Mouse (Mus musculus): ENCODE results near the gene Fndc8. TPM values are rescaled to one million over a fixed set of nuclear protein-coding genes. Genes with fewer than 3 reads are reported as not detected.

The Fndc8 gene
- polyA plus RNA-seq, 1 experiment from 2014 or later = 0.23 TPM

GRCm38 (mm10) chr11:82899720-82900119 is 7.8 kb downstream of the Fndc8 start:
- no peaks in the 10 kb centered on the region for H3K9me3 ChIP-seq
- no peak overlapping the region for H3K9ac ChIP-seq (replicated peaks)
- H3K27me3 ChIP-seq = no peaks in the 10 kb centered on the region
- WGBS = 96% methylated on average over 5 of the region's 5 CpGs
- no peak for ATAC-seq (replicated peaks)
- H3K4me2 ChIP-seq (replicated peaks) = no peak overlapping the region
- H3K27ac ChIP-seq (replicated peaks) = no peak overlapping the region
- no peaks in the 10 kb centered on the region for H3K4me1 ChIP-seq
- no peak overlapping the region for H3K4me3 ChIP-seq
- H3K36me3 ChIP-seq = peaks cover 49% of the 10 kb centered on the region

DNA sequence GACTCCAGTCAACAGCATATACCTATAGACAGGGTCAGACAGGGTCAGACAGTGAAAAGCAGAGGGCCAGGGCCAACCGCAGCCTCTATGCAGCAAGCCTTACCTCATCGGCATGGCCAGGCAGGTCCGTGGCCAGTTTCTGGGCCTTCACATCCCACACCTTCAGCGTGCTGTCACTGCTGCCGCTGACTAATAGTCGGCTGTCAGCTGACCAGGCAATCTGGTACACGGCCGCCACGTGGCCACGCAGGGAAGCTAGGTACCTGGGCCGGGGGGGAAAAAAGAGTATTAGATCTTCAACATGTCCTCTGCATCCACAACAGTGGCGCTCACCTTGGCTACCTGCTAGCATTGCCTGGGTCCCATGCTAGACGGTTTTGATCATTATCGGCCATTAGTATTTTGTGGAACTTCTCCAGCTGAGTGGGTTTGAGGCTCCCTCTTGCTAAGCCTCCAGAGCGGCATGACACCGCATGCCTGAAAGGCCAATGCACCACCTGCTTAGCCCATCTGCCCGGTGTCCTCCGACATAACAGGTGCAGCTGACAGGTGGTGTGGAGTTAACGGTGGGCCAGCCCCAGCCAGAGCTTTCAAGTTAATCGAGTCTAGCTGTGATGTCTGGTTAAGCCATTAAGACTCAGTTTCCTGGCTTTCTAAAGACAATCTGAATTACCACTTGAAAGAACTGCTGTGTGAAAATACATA is 9.8 kb downstream of the Fndc8 start:
- Histone ChIP-seq H3K9me3 (no peaks in the 10 kb centered on the region), H3K4me1 (no peaks in the 10 kb centered on the region), H3K4me2 (replicated peaks) (no peak overlapping the region), H3K27me3 (no peaks in the 10 kb centered on the region), H3K36me3 (peaks cover 58% of the 10 kb centered on the region), H3K9ac (replicated peaks) (no peak overlapping the region), H3K27ac (replicated peaks) (no peak overlapping the region), H3K4me3 (no peak overlapping the region)
- no peak for ATAC-seq (replicated peaks)
- WGBS = 94% methylated on average over 20 of the region's 20 CpGs

DNA sequence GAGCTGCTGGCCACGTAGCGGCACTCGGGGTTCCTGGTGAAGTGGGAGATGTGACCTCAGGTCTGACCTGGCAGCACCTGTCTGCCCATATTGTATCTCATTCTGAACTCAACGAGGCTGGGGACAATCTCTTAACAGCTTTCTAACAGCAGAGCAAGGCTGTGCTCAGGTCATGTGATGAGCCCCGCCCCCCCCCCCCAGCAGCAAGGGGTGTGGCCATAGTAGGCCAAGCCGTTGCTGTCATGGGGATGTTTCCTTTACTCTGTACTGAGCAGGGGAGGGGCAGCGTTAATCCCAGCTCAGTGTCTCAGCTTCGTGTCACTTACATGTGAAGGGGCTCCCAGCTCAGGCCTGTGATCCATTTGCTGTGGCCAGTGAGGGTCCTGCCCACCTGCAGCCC is 13.0 kb downstream of the Fndc8 start:
- Histone ChIP-seq H3K9ac (replicated peaks) (no peak overlapping the region), H3K27me3 (no peaks in the 10 kb centered on the region), H3K27ac (replicated peaks) (no peak overlapping the region), H3K9me3 (no peaks in the 10 kb centered on the region), H3K36me3 (peaks cover 48% of the 10 kb centered on the region), H3K4me2 (replicated peaks) (no peak overlapping the region), H3K4me1 (peaks cover 14% of the 10 kb centered on the region), H3K4me3 (no peak overlapping the region)
- ATAC-seq (replicated peaks) = no peak
- 71% methylated on average over 8 of the region's 8 CpGs for WGBS

DNA sequence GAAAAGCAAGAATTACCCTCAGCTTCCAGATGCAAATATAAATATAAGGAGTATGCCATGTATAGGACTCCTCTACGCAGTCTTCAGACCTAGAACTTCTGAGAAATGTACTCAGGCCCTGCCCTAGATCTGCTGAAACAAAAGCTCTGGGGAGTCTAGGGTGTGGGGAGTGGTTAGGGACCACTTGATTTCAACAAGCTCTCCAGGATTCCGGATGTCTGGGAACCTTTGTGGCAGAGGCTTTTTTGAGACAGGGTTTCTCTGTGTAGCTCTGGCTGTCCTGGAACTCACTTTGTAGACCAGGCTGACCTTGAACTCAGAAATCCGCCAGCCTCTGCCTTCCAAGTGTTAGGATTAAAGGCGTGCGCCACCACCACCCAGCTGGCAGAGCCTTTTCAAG is 13.9 kb downstream of the Fndc8 start:
- 93% methylated on average over 5 of the region's 5 CpGs for WGBS
- no peak for ATAC-seq (replicated peaks)
- Histone ChIP-seq H3K4me1 (peaks cover 14% of the 10 kb centered on the region), H3K4me2 (replicated peaks) (no peak overlapping the region), H3K4me3 (no peak overlapping the region), H3K36me3 (peaks cover 39% of the 10 kb centered on the region), H3K9ac (replicated peaks) (no peak overlapping the region), H3K27ac (replicated peaks) (no peak overlapping the region), H3K27me3 (no peaks in the 10 kb centered on the region), H3K9me3 (no peaks in the 10 kb centered on the region)

GRCm38 (mm10) chr11:82907651-82908607 is 16.0 kb downstream of the Fndc8 start, which contains the start of gene Nle1:
Gene Nle1 (minus strand): TSS chr11:82908411.
- Histone ChIP-seq H3K27me3 (no peaks in the 10 kb centered on the region), H3K9me3 (no peaks in the 10 kb centered on the region), H3K27ac (replicated peaks) (no peak within 1 kb of the TSS; the same call in 1 of the 2 replicates), H3K4me1 (peaks cover 14% of the 10 kb centered on the region), H3K36me3 (peaks cover 26% of the 10 kb centered on the region), H3K4me2 (replicated peaks) (peak within 1 kb of the TSS; percentile 61), H3K9ac (replicated peaks) (peak within 1 kb of the TSS; percentile 82), H3K4me3 (peak within 1 kb of the TSS; percentile 90)
- 1% methylated on average over 73 of the region's 73 CpGs for WGBS
- ATAC-seq (replicated peaks) = peak; percentile 91

GRCm38 (mm10) chr11:82908608-82908989 is 16.7 kb downstream of the Fndc8 start:
- Histone ChIP-seq H3K9me3 (no peaks in the 10 kb centered on the region), H3K4me1 (peaks cover 14% of the 10 kb centered on the region), H3K27ac (replicated peaks) (no peak overlapping the region), H3K4me2 (replicated peaks) (peak overlapping the region; percentile 61), H3K4me3 (peak overlapping the region; percentile 90), H3K27me3 (no peaks in the 10 kb centered on the region), H3K36me3 (peaks cover 20% of the 10 kb centered on the region), H3K9ac (replicated peaks) (peak overlapping the region; percentile 82; the same call in 1 of the 2 replicates)
- 59% methylated on average over 10 of the region's 10 CpGs for WGBS
- ATAC-seq (replicated peaks) = peak; percentile 46

- Histone ChIP-seq H3K27me3 (no peaks in the 10 kb centered on the region), H3K4me1 (peaks cover 14% of the 10 kb centered on the region), H3K4me3 (no peak within 1 kb of the TSS), H3K36me3 (peaks cover 4% of the 10 kb centered on the region; the same call in 1 of the 2 replicates), H3K9ac (replicated peaks) (no peak within 1 kb of the TSS), H3K27ac (replicated peaks) (no peak within 1 kb of the TSS), H3K9me3 (no peaks in the 10 kb centered on the region), H3K4me2 (replicated peaks) (no peak within 1 kb of the TSS)
- WGBS = 89% methylated on average over 4 of the region's 4 CpGs
- no peak for ATAC-seq (replicated peaks)
Measured at GRCm38 (mm10) chr11:82910250-82910649, 18.3 kb downstream of the Fndc8 start, which contains the start of gene Unc45b. Gene Unc45b (plus strand): TSS chr11:82910550.

- Histone ChIP-seq H3K4me2 (replicated peaks) (no peak overlapping the region), H3K4me3 (no peak overlapping the region), H3K36me3 (no peaks in the 10 kb centered on the region), H3K9me3 (no peaks in the 10 kb centered on the region), H3K27ac (replicated peaks) (no peak overlapping the region), H3K4me1 (peaks cover 14% of the 10 kb centered on the region), H3K9ac (replicated peaks) (no peak overlapping the region), H3K27me3 (no peaks in the 10 kb centered on the region)
- no peak for ATAC-seq (replicated peaks)
- 91% methylated on average over 11 of the region's 11 CpGs for WGBS
Measured at GRCm38 (mm10) chr11:82910679-82911389, 18.9 kb downstream of the Fndc8 start.

DNA sequence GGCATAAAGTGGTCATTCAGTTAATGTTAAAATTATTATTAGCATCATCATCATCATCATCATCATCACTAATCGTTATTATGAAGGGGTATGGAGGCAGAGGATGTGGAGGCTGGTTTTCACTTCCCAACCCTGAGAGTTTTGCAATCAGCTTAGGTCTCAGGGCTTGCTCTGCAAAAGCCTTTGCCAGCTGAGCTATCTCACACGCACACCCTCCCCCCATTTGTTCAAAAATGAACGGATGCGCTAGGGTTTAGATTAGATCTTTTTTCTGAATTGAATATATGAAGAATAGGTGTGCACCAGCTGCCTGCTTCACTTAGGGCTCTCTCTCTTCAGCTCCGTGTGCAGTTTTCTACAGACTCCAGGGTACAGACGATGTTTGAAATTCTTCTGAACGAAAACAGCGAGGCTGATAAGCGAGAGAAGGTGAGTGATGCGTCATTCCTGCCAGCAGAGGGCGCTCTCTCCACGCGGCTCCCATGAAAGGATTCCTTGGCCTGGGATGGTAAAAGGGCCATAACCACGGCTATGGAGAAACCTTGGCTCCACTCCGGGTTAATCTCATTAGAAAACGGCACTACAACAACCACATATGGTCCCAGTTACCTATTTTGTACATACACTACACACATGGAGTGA is 22.9 kb downstream of the Fndc8 start:
- ATAC-seq (replicated peaks) = peak; percentile 60

GRCm38 (mm10) chr11:82920768-82921167 is 28.8 kb downstream of the Fndc8 start:
- Histone ChIP-seq H3K36me3 (no peaks in the 10 kb centered on the region), H3K27ac (replicated peaks) (no peak overlapping the region), H3K27me3 (no peaks in the 10 kb centered on the region), H3K4me3 (no peak overlapping the region), H3K9me3 (no peaks in the 10 kb centered on the region), H3K4me1 (no peaks in the 10 kb centered on the region), H3K9ac (replicated peaks) (no peak overlapping the region), H3K4me2 (replicated peaks) (no peak overlapping the region)
- ATAC-seq (replicated peaks) = no peak
- WGBS = 74% methylated on average over 10 of the region's 10 CpGs

More for the DNA sequence above, 22.9 kb downstream of the Fndc8 start:
- Histone ChIP-seq H3K27ac (replicated peaks) (no peak overlapping the region), H3K9me3 (no peaks in the 10 kb centered on the region), H3K4me3 (peak overlapping the region; percentile 14; the same call in 1 of the 2 replicates), H3K9ac (replicated peaks) (no peak overlapping the region), H3K27me3 (no peaks in the 10 kb centered on the region), H3K4me2 (replicated peaks) (peak overlapping the region; percentile 38), H3K4me1 (no peaks in the 10 kb centered on the region), H3K36me3 (no peaks in the 10 kb centered on the region)
- 8% methylated on average over 16 of the region's 16 CpGs for WGBS

DNA sequence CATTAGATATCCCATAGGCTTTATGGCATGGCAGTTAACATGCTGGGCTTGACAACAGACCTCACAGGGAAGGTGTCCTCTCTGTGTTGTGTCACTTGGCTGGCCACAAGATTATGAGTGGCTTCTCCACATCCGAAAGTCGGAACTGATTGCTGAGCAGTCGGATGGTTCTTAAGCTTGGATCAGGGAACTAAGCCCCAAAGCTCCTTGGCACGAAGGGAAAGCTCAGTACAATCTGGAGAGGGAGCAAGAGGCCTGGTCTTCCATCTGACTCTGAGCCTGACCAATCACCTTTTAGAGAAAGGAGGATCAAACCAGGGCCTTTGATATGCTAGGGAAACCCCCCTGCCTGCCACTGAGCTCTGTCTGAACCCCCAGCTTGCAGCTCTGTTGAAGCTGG is 29.8 kb downstream of the Fndc8 start:
- ATAC-seq (replicated peaks) = no peak
- H3K9me3 ChIP-seq = no peaks in the 10 kb centered on the region
- H3K9ac ChIP-seq (replicated peaks) = no peak overlapping the region
- no peak overlapping the region for H3K4me3 ChIP-seq
- no peak overlapping the region for H3K4me2 ChIP-seq (replicated peaks)
- no peak overlapping the region for H3K27ac ChIP-seq (replicated peaks)
- WGBS = 75% methylated on average over 4 of the region's 4 CpGs
- 0 out of 2 replicates have a peak, but pooled peaks cover 4% of the 10 kb centered on the region for H3K27me3 ChIP-seq
- no peaks in the 10 kb centered on the region for H3K36me3 ChIP-seq
- no peaks in the 10 kb centered on the region for H3K4me1 ChIP-seq

Data from forebrain, embryonic 15.5 days (tissue).